Mouse (Mus musculus): ENCODE data around the gene Poln. TPM values are rescaled to one million over a fixed set of nuclear protein-coding genes. Genes with fewer than 3 reads are reported as not detected.

Poln gene
- 0.40 and 0.41 TPM in 2 replicates for polyA plus RNA-seq (2015; fragmentation: Nextera tagmentation; extraction: Ambion mirVana)

- Histone ChIP-seq H3K27me3 (no peaks in the 10 kb centered on the region), H3K9ac (peak within 1 kb of the TSS; percentile 89), H3K27ac (replicated peaks) (peak within 1 kb of the TSS; percentile 89), H3K4me2 (peak within 1 kb of the TSS; percentile 81), H3K36me3 (replicated peaks) (peaks cover 11% of the 10 kb centered on the region), H3K9me3 (replicated peaks) (no peaks in the 10 kb centered on the region), H3K4me1 (replicated peaks) (peaks cover 30% of the 10 kb centered on the region), H3K4me3 (replicated peaks) (peak within 1 kb of the TSS; percentile 79)
- under 1% methylated on average over 57 of the region's 57 CpGs for WGBS (ENCODE audit: insufficient replicate concordance)
- peak; percentile 100 for ATAC-seq (ENCODE audit: insufficient read depth)
Measured at GRCm38 (mm10) chr5:34168950-34169891, at the start of gene Poln, which contains the start of gene Haus3. TSS of gene Poln (minus strand) at chr5:34169448. TSS of gene Haus3 (minus strand) at chr5:34169527.

GRCm38 (mm10) chr5:34218672-34219071, 49.4 kb upstream of the Poln start:
- no peak overlapping the region for H3K9ac ChIP-seq
- no peak for ATAC-seq (ENCODE audit: insufficient read depth)
- no peaks in the 10 kb centered on the region for H3K9me3 ChIP-seq (replicated peaks)
- no peak overlapping the region for H3K4me2 ChIP-seq
- WGBS (ENCODE audit: insufficient replicate concordance), result 34% methylated on average over 5 of the region's 5 CpGs
- no peaks in the 10 kb centered on the region for H3K36me3 ChIP-seq (replicated peaks)
- no peaks in the 10 kb centered on the region for H3K27me3 ChIP-seq
- H3K4me3 ChIP-seq (replicated peaks), result no peak overlapping the region
- H3K27ac ChIP-seq (replicated peaks), result no peak overlapping the region
- H3K4me1 ChIP-seq (replicated peaks), result no peaks in the 10 kb centered on the region

- Histone ChIP-seq H3K27me3 (no peaks in the 10 kb centered on the region), H3K9ac (no peak overlapping the region), H3K27ac (replicated peaks) (no peak overlapping the region), H3K9me3 (replicated peaks) (no peaks in the 10 kb centered on the region), H3K4me3 (replicated peaks) (no peak overlapping the region), H3K4me2 (no peak overlapping the region), H3K36me3 (replicated peaks) (no peaks in the 10 kb centered on the region), H3K4me1 (replicated peaks) (no peaks in the 10 kb centered on the region)
- WGBS (ENCODE audit: insufficient replicate concordance), result 59% methylated on average over 9 of the region's 9 CpGs
- ATAC-seq (ENCODE audit: insufficient read depth), result no peak
Measured at GRCm38 (mm10) chr5:34217756-34218155, 48.5 kb upstream of the Poln start.

- H3K4me1 ChIP-seq (replicated peaks), result no peaks in the 10 kb centered on the region
- H3K9ac ChIP-seq, result no peak overlapping the region
- WGBS (ENCODE audit: insufficient replicate concordance), result 73% methylated on average over 7 of the region's 7 CpGs
- H3K36me3 ChIP-seq (replicated peaks), result no peaks in the 10 kb centered on the region
- no peak for ATAC-seq (ENCODE audit: insufficient read depth)
- no peak overlapping the region for H3K27ac ChIP-seq (replicated peaks)
- H3K27me3 ChIP-seq, result no peaks in the 10 kb centered on the region
- H3K9me3 ChIP-seq (replicated peaks), result no peaks in the 10 kb centered on the region
- no peak overlapping the region for H3K4me3 ChIP-seq (replicated peaks)
- H3K4me2 ChIP-seq, result no peak overlapping the region
Measured at GRCm38 (mm10) chr5:34216025-34216424, 46.8 kb upstream of the Poln start.

GRCm38 (mm10) chr5:34213659-34214058, 44.4 kb upstream of the Poln start:
- WGBS (ENCODE audit: insufficient replicate concordance), result 49% methylated on average over 8 of the region's 8 CpGs
- no peak for ATAC-seq (ENCODE audit: insufficient read depth)
- Histone ChIP-seq H3K9me3 (replicated peaks) (no peaks in the 10 kb centered on the region), H3K27ac (replicated peaks) (no peak overlapping the region), H3K9ac (no peak overlapping the region), H3K36me3 (replicated peaks) (no peaks in the 10 kb centered on the region), H3K4me3 (replicated peaks) (no peak overlapping the region), H3K4me2 (no peak overlapping the region), H3K4me1 (replicated peaks) (no peaks in the 10 kb centered on the region), H3K27me3 (no peaks in the 10 kb centered on the region)

- Histone ChIP-seq H3K9me3 (replicated peaks) (no peaks in the 10 kb centered on the region), H3K4me2 (no peak overlapping the region), H3K27me3 (no peaks in the 10 kb centered on the region), H3K4me1 (replicated peaks) (no peaks in the 10 kb centered on the region), H3K9ac (no peak overlapping the region), H3K27ac (replicated peaks) (no peak overlapping the region), H3K36me3 (replicated peaks) (no peaks in the 10 kb centered on the region), H3K4me3 (replicated peaks) (no peak overlapping the region)
- ATAC-seq (ENCODE audit: insufficient read depth), result no peak
- 3% methylated on average over 1 of the region's 1 CpGs for WGBS (ENCODE audit: insufficient replicate concordance)
Measured at GRCm38 (mm10) chr5:34210279-34210678, 41.0 kb upstream of the Poln start.

GRCm38 (mm10) chr5:34207503-34207902, 38.3 kb upstream of the Poln start:
- Histone ChIP-seq H3K36me3 (replicated peaks) (no peaks in the 10 kb centered on the region), H3K27ac (replicated peaks) (no peak overlapping the region), H3K27me3 (no peaks in the 10 kb centered on the region), H3K4me1 (replicated peaks) (no peaks in the 10 kb centered on the region), H3K9ac (no peak overlapping the region), H3K9me3 (replicated peaks) (no peaks in the 10 kb centered on the region), H3K4me2 (no peak overlapping the region), H3K4me3 (replicated peaks) (no peak overlapping the region)
- 40% methylated on average over 3 of the region's 3 CpGs for WGBS (ENCODE audit: insufficient replicate concordance)
- ATAC-seq (ENCODE audit: insufficient read depth), result no peak

GRCm38 (mm10) chr5:34205788-34206187, 36.5 kb upstream of the Poln start:
- Histone ChIP-seq H3K4me3 (replicated peaks) (no peak overlapping the region), H3K36me3 (replicated peaks) (no peaks in the 10 kb centered on the region), H3K27me3 (no peaks in the 10 kb centered on the region), H3K4me2 (no peak overlapping the region), H3K4me1 (replicated peaks) (no peaks in the 10 kb centered on the region), H3K9ac (no peak overlapping the region), H3K9me3 (replicated peaks) (no peaks in the 10 kb centered on the region), H3K27ac (replicated peaks) (no peak overlapping the region)
- 33% methylated on average over 2 of the region's 2 CpGs for WGBS (ENCODE audit: insufficient replicate concordance)
- ATAC-seq (ENCODE audit: insufficient read depth), result no peak

- ATAC-seq (ENCODE audit: insufficient read depth), result no peak
- no peak overlapping the region for H3K9ac ChIP-seq
- H3K27ac ChIP-seq (replicated peaks), result no peak overlapping the region
- no peak overlapping the region for H3K4me3 ChIP-seq (replicated peaks)
- H3K36me3 ChIP-seq (replicated peaks), result no peaks in the 10 kb centered on the region
- no peaks in the 10 kb centered on the region for H3K4me1 ChIP-seq (replicated peaks)
- no peaks in the 10 kb centered on the region for H3K27me3 ChIP-seq
- WGBS (ENCODE audit: insufficient replicate concordance), result 43% methylated on average over 2 of the region's 2 CpGs
- H3K9me3 ChIP-seq (replicated peaks), result no peaks in the 10 kb centered on the region
- H3K4me2 ChIP-seq, result no peak overlapping the region
Measured at GRCm38 (mm10) chr5:34204911-34205310, 35.7 kb upstream of the Poln start.

- H3K9me3 ChIP-seq (replicated peaks), result no peaks in the 10 kb centered on the region
- H3K27ac ChIP-seq (replicated peaks), result no peak overlapping the region
- no peak overlapping the region for H3K4me3 ChIP-seq (replicated peaks)
- H3K9ac ChIP-seq, result no peak overlapping the region
- WGBS (ENCODE audit: insufficient replicate concordance), result 64% methylated on average over 4 of the region's 4 CpGs
- no peaks in the 10 kb centered on the region for H3K27me3 ChIP-seq
- no peak overlapping the region for H3K4me2 ChIP-seq
- H3K4me1 ChIP-seq (replicated peaks), result no peaks in the 10 kb centered on the region
- no peak for ATAC-seq (ENCODE audit: insufficient read depth)
- H3K36me3 ChIP-seq (replicated peaks), result no peaks in the 10 kb centered on the region
Measured at GRCm38 (mm10) chr5:34202006-34202405, 32.8 kb upstream of the Poln start.

GRCm38 (mm10) chr5:34201396-34201795, 32.1 kb upstream of the Poln start:
- no peak overlapping the region for H3K27ac ChIP-seq (replicated peaks)
- no peak overlapping the region for H3K4me3 ChIP-seq (replicated peaks)
- no peaks in the 10 kb centered on the region for H3K27me3 ChIP-seq
- no peaks in the 10 kb centered on the region for H3K4me1 ChIP-seq (replicated peaks)
- WGBS (ENCODE audit: insufficient replicate concordance), result 50% methylated on average over 2 of the region's 2 CpGs
- no peak overlapping the region for H3K9ac ChIP-seq
- ATAC-seq (ENCODE audit: insufficient read depth), result no peak
- H3K4me2 ChIP-seq, result no peak overlapping the region
- H3K36me3 ChIP-seq (replicated peaks), result no peaks in the 10 kb centered on the region
- no peaks in the 10 kb centered on the region for H3K9me3 ChIP-seq (replicated peaks)

Data from liver, embryonic 15.5 days (tissue).